Mouse (Mus musculus): ENCODE data around the gene Map4k4.

GRCm38 (mm10) chr1:39867142-39867525 is 33.6 kb upstream of the Map4k4 start:
- TF ChIP-seq TCF12 (IDR thresholded peaks at IDR 0.05; ENCODE audit: insufficient read depth, poor library complexity, severe bottlenecking): no peak
- no peak for TF ChIP-seq POLR2A (IDR thresholded peaks at IDR 0.05; ENCODE audit: insufficient read length, low read depth)
- TF ChIP-seq POLR2AphosphoS2 (IDR thresholded peaks at IDR 0.05; ENCODE audit: insufficient read length, low read depth): no peak
- no peak for TF ChIP-seq MYOG (IDR thresholded peaks at IDR 0.05; ENCODE audit: control insufficient read depth in 1 of 3, insufficient read depth in 1 of 3, insufficient read length in 2 of 3, low read depth in 2 of 3)
- no peak for TF ChIP-seq E2F4 (IDR thresholded peaks at IDR 0.05; ENCODE audit: insufficient read depth)
- no peak for TF ChIP-seq CEBPB (IDR thresholded peaks at IDR 0.05; ENCODE audit: insufficient read depth, poor library complexity, severe bottlenecking)
- TF ChIP-seq MYOD1 (IDR thresholded peaks at IDR 0.05; ENCODE audit: control insufficient read depth in 1 of 3, insufficient read length in 2 of 3, low read depth in 2 of 3): no peak
- no peak for TF ChIP-seq USF1 (IDR thresholded peaks at IDR 0.05; ENCODE audit: low read depth)
- TF ChIP-seq MAX (IDR thresholded peaks at IDR 0.05; ENCODE audit: low read depth): no peak
